Mouse (Mus musculus): ENCODE measurements around the gene Ptprm. TPM values are rescaled to one million over a fixed set of nuclear protein-coding genes. Genes with fewer than 3 reads are reported as not detected.

The Ptprm gene
- polyA plus RNA-seq, 1 experiment from 2014 or later, result 5.7 TPM

DNA sequence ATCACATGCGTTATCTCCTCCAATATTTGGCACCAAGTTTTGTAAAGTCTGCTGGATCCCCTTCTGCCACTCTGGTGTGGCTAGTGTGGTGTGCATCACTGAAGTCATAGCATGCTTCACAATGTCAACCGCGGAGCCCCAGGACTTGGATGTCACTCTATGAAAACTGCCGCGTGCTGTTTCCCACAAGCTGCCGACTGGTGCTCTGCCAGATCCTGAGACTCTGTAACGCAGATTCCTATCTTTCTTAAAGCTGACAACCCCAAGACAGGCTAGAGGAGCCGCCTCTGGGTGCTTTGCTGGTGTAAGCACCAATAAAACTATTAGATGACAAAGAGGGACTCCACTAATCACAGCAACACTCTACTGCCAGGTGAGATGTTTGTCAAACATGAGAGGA, 546.1 kb downstream of the Ptprm start:
- H3K27ac ChIP-seq, result no peak overlapping the region
- no peak overlapping the region for H3K4me3 ChIP-seq
- no peak for ATAC-seq
- no peaks in the 10 kb centered on the region for H3K36me3 ChIP-seq (ENCODE audit: poor library complexity, severe bottlenecking)
- no peak overlapping the region for H3K9ac ChIP-seq
- no peaks in the 10 kb centered on the region for H3K4me1 ChIP-seq
- no peaks in the 10 kb centered on the region for H3K9me3 ChIP-seq (replicated peaks)
- no peak overlapping the region for H3K4me2 ChIP-seq
- 83% methylated on average over 8 of the region's 8 CpGs for WGBS
- H3K27me3 ChIP-seq, result no peaks in the 10 kb centered on the region; the same call in 1 of the 2 replicates

DNA sequence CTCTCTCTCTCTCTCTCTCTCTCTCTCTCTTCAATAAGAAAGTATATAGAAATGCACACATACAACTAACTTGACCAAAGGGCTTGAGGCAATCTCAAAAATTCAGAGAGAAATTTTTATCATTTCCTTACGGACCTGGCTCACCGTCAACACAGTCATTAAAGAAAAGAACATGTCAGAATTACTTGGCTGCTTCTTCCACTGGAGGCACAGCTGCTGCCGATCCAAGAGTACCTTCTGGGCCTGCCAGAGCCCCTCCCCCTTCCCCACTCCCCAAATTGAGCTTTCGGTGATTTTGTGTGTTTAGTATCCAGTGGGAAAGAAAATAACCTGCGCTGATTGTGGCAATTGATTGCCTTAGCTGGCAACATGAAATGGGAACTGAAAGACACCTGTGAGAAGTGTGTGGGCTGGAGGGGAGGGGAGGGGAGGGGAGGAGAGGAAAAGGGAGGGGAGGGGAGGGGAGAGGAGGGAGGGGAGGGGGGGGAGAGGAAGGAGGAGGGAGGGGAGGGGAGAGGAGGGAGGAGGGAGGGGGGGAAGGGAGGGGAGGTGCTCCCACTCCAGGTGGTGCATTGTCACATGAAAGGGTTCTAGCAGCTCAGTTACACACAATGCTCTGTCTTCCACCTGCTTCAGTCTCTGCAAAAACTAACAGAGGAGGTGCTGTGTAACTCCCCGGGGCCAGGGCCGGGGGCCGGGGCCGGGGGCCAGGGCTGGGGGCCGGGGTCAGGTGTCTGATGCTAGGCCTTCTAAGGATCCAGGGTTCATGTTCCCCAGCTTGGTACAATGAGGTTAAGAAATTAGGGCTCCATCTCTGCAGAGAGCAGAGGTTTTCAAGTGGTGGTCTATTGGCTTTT, 552.2 kb downstream of the Ptprm start:
- ATAC-seq, result peak; percentile 58; the same call in 1 of the 2 replicates
- H3K9ac ChIP-seq, result no peak overlapping the region
- H3K27me3 ChIP-seq, result no peaks in the 10 kb centered on the region
- H3K9me3 ChIP-seq (replicated peaks), result no peaks in the 10 kb centered on the region
- H3K4me3 ChIP-seq, result no peak overlapping the region
- no peaks in the 10 kb centered on the region for H3K36me3 ChIP-seq (ENCODE audit: poor library complexity, severe bottlenecking)
- H3K4me1 ChIP-seq, result peaks cover 6% of the 10 kb centered on the region
- WGBS, result 31% methylated on average over 10 of the region's 10 CpGs
- H3K27ac ChIP-seq, result 0 out of 2 replicates have a peak overlapping the region, but pooled peaks have one; percentile 44
- no peak overlapping the region for H3K4me2 ChIP-seq

DNA sequence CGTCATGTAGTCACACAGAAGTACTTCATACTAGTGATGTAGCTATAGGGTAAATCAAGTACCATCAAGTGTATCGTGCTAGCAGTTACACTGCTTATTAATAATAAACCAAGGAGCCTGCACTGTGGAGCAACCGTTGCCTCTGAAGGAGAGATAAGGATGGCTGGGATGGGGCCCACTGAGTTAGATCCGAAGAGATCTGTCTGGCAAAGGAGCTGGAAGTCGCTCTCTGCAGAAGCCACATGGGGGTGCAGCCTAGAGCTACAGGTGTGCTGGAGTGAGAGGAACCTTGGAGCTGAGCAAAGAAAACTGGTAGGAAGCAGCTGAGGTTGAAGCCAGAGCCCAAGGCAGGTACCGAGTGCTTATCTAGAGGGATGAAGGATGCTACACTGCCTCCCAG, 554.0 kb downstream of the Ptprm start:
- Histone ChIP-seq H3K9me3 (replicated peaks) (no peaks in the 10 kb centered on the region), H3K36me3 (ENCODE audit: poor library complexity, severe bottlenecking) (no peaks in the 10 kb centered on the region), H3K9ac (no peak overlapping the region), H3K27ac (no peak overlapping the region), H3K4me1 (peaks cover 6% of the 10 kb centered on the region), H3K4me2 (no peak overlapping the region), H3K27me3 (no peaks in the 10 kb centered on the region), H3K4me3 (no peak overlapping the region)
- ATAC-seq, result no peak
- 94% methylated on average over 6 of the region's 6 CpGs for WGBS

DNA sequence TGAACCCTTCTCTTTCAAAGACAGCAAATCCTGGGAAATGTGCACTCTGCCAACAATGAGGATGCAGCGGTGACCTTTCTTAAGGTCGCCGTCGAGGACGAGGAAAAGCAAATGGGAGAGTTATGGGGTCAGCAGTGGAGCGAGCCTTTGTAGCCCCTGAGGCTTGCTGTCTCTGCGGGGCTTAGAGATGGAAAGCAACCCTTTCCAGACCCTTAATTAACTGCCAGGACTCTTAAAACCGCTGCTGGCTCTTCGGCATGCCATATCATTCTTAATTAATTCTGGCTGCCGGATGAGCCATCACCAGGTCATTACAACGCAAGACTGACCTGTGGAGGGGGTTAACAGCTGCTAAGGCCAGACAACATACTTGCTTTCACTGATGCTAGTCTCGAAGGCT, 568.1 kb downstream of the Ptprm start:
- Histone ChIP-seq H3K4me3 (no peak overlapping the region), H3K36me3 (ENCODE audit: poor library complexity, severe bottlenecking) (no peaks in the 10 kb centered on the region), H3K4me2 (no peak overlapping the region), H3K4me1 (peaks cover 26% of the 10 kb centered on the region), H3K9ac (no peak overlapping the region), H3K27ac (no peak overlapping the region), H3K9me3 (replicated peaks) (no peaks in the 10 kb centered on the region), H3K27me3 (no peaks in the 10 kb centered on the region)
- 24% methylated on average over 12 of the region's 12 CpGs for WGBS
- ATAC-seq, result no peak

DNA sequence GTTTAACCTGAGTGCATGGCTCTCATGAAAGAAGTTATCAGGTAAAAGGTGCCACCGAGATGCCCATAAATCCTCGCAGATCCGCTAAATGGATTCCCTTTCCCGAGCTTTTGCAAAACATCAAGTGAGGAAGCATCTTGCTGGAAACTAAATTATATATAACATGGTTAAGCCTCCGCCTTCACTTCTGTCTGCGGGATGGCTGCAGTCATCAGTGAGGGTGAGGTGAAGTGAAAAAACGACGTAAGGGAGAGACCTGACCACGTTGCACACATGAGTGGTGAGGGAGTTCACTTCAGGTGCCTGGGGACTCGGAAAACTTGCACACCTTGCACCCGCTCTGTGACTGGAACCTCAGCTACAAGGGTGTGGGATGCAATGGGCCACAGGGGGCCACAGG, 568.7 kb downstream of the Ptprm start:
- no peak overlapping the region for H3K4me2 ChIP-seq
- WGBS, result 89% methylated on average over 11 of the region's 11 CpGs
- H3K4me3 ChIP-seq, result no peak overlapping the region
- H3K4me1 ChIP-seq, result peaks cover 26% of the 10 kb centered on the region
- H3K9ac ChIP-seq, result no peak overlapping the region
- no peak overlapping the region for H3K27ac ChIP-seq
- no peaks in the 10 kb centered on the region for H3K36me3 ChIP-seq (ENCODE audit: poor library complexity, severe bottlenecking)
- H3K9me3 ChIP-seq (replicated peaks), result no peaks in the 10 kb centered on the region
- no peaks in the 10 kb centered on the region for H3K27me3 ChIP-seq
- no peak for ATAC-seq

DNA sequence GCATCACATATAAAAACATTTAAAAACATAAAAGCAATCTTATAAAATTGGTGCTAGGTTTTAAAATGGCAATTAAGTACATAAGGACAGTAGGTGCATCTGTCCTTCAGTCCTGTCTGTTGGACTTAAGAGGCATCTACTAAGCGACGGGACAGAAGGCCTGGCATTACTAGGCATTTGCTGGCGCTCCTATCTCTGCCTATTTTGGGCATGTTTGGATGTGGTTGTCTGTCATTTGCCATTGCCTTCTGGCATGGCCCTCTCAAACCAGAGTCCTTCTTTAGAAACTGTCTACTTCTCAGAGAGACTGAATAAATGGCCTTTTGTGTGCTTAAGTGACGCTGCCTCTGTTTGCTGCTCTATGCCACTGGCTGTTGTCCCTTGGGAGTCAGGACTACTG, 570.7 kb downstream of the Ptprm start:
- Histone ChIP-seq H3K9me3 (replicated peaks) (no peaks in the 10 kb centered on the region), H3K4me1 (peaks cover 26% of the 10 kb centered on the region), H3K4me3 (no peak overlapping the region), H3K27ac (no peak overlapping the region), H3K27me3 (no peaks in the 10 kb centered on the region), H3K4me2 (no peak overlapping the region), H3K36me3 (ENCODE audit: poor library complexity, severe bottlenecking) (no peaks in the 10 kb centered on the region), H3K9ac (no peak overlapping the region)
- no peak for ATAC-seq
- 71% methylated on average over 4 of the region's 4 CpGs for WGBS

DNA sequence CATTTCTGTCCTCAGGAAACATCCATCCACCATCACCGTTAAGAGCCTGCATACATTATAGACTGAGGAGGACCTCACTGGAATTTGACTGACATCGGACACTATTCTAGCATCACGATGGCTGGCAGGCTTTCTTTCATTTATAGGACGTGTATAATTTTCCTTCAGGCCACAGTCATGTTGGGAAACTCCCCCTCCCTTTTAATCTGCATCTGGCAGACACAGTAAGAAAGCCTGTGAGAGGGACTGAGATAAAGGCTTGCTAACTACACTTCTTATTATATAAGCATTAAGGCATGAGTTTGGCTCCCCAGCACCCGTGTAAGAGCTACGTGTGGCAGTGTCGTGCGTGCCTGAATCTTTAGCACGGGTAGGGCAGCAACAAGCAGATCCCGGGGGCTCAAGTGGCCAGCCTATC, 571.2 kb downstream of the Ptprm start:
- Histone ChIP-seq H3K4me1 (peaks cover 26% of the 10 kb centered on the region), H3K4me3 (no peak overlapping the region), H3K27me3 (no peaks in the 10 kb centered on the region), H3K9ac (no peak overlapping the region), H3K36me3 (ENCODE audit: poor library complexity, severe bottlenecking) (no peaks in the 10 kb centered on the region), H3K4me2 (peak overlapping the region; percentile 12; the same call in 1 of the 2 replicates), H3K27ac (no peak overlapping the region; the same call in 1 of the 2 replicates), H3K9me3 (replicated peaks) (no peaks in the 10 kb centered on the region)
- WGBS, result 45% methylated on average over 10 of the region's 10 CpGs
- peak; percentile 64; the same call in 1 of the 2 replicates for ATAC-seq

DNA sequence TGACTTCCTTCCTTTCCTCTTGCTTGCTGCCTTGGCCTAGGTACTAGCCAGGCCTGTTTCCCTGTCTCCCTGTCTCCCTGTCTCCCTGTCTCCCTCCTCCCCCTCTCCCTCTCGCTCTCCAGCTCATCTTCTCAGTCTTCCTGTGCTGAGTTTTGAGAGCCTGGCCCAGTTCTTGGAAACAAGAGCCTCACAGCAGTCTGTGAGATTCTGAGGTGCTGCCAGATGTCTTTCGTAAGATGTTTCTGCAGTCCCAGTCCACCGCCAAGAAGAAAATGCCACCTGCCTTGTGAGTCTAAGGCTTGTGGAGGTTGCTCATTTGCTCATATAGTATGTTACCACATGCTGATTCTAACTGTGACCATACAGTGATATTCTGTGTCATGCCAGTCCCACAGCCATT, 572.3 kb downstream of the Ptprm start:
- H3K27me3 ChIP-seq, result no peaks in the 10 kb centered on the region
- no peak overlapping the region for H3K4me3 ChIP-seq
- WGBS, result 79% methylated on average over 3 of the region's 3 CpGs
- ATAC-seq, result no peak
- H3K27ac ChIP-seq, result no peak overlapping the region
- peaks cover 26% of the 10 kb centered on the region for H3K4me1 ChIP-seq
- no peaks in the 10 kb centered on the region for H3K36me3 ChIP-seq (ENCODE audit: poor library complexity, severe bottlenecking)
- H3K9ac ChIP-seq, result no peak overlapping the region
- H3K4me2 ChIP-seq, result no peak overlapping the region
- H3K9me3 ChIP-seq (replicated peaks), result no peaks in the 10 kb centered on the region

DNA sequence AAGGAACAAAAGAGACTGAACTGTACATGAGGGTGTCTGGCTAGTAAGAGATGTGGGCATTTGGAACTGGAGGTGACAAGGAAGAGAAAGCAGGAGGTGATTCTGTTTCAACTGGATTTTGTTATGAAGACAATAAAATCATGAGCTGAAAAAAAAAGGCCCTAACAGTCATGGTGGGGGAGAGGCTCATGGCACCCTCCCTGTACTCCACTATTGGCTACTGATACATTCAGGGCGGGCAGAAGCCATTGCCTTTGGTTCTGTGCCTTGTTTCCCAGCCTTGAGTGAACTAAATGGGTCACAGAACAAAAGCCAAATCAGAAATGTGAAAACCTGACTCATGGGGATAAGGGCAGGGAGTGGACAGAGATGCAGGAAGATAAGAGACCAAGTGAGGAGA, 575.2 kb downstream of the Ptprm start:
- Histone ChIP-seq H3K36me3 (ENCODE audit: poor library complexity, severe bottlenecking) (no peaks in the 10 kb centered on the region), H3K4me3 (no peak overlapping the region), H3K27me3 (no peaks in the 10 kb centered on the region), H3K4me2 (no peak overlapping the region), H3K9me3 (replicated peaks) (no peaks in the 10 kb centered on the region), H3K27ac (no peak overlapping the region), H3K9ac (no peak overlapping the region), H3K4me1 (peaks cover 22% of the 10 kb centered on the region)
- WGBS, result 73% methylated on average over 1 of the region's 1 CpGs
- no peak for ATAC-seq

DNA sequence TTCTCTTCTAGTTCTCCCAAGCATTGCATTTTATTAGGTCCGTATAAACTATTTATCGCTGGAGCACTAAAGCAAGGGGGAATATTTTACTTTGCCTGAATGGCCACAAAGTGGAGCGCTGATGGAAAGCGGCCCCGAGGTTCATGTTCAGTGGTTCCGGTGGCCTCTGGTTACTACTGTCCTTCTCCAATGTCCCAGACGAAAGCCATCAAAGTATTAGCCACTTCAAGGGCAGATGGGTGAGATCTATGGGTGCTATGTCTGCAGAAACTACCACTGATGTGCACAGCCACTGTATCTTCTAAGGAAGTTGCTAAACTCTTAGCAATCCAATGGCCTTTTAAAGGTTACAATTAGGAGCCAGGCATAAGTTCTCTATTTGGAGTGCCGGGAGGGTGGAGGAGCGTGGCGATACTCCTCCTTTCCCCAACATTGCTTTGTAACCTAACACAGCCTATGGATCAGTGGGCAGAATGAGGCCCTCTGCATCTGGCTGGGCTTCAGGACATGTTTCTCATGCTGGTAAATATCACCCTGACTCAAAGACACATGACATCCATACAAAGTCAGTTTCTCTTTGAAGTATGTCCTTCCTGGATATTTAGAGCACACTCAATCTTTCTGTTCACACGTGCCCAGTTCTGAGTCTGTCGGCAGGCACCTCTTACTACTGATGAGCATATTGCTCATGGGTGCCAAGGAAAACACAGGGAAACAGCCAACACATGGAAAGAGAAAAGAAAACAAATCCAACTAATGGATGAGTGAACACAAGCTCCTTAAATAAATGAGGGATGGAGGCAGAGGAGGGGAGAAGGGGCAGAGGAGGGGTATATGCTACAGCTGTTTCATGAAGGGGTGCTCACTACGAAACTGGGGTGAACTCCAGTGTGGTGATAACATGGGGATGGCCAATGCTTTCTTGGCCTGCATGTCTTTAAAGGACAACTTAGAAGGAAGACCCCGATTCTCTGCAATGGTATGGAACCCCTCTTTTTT, 584.6 kb downstream of the Ptprm start:
- no peaks in the 10 kb centered on the region for H3K9me3 ChIP-seq (replicated peaks)
- ATAC-seq, result no peak
- H3K4me2 ChIP-seq, result no peak overlapping the region
- H3K9ac ChIP-seq, result no peak overlapping the region
- 87% methylated on average over 14 of the region's 14 CpGs for whole genome bisulfite sequencing
- H3K27me3 ChIP-seq, result no peaks in the 10 kb centered on the region
- H3K36me3 ChIP-seq (ENCODE audit: poor library complexity, severe bottlenecking), result no peaks in the 10 kb centered on the region
- no peak overlapping the region for H3K27ac ChIP-seq
- H3K4me1 ChIP-seq, result peaks cover 14% of the 10 kb centered on the region
- no peak overlapping the region for H3K4me3 ChIP-seq

DNA sequence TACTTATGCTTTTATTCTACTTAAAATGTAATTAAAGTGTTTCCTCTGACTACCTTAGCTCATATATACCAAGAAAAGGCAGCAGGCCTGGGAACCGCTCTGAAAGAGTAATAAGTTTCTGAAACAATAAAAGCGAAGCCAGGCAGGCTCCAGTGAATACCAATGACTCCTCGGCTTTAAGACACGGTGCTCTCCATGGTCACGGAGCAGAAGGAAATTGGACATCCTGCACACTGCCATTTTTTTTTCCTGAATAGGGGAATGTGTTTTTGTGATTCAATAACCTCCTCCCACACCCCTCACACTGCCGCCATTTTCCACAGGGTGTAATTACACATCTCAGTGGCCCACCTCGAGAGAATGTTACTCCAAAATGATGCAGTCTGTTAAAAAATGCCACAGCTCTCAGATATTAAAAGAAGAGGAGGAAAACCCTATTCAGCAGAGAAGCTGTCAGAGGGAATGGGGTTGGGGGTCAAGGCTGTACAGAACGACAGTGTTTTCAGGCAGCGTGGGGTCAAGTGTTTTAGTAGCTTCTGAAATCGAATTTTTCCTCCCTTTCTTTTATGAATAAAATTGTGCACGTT, 585.5 kb downstream of the Ptprm start:
- peaks cover 14% of the 10 kb centered on the region for H3K4me1 ChIP-seq
- H3K27me3 ChIP-seq, result no peaks in the 10 kb centered on the region
- H3K36me3 ChIP-seq (ENCODE audit: poor library complexity, severe bottlenecking), result no peaks in the 10 kb centered on the region
- no peak overlapping the region for H3K4me3 ChIP-seq
- no peaks in the 10 kb centered on the region for H3K9me3 ChIP-seq (replicated peaks)
- 38% methylated on average over 11 of the region's 11 CpGs for WGBS
- ATAC-seq, result 0 out of 2 replicates have a peak, but pooled peaks have one; percentile 24
- no peak overlapping the region for H3K4me2 ChIP-seq
- H3K27ac ChIP-seq, result no peak overlapping the region
- H3K9ac ChIP-seq, result no peak overlapping the region

DNA sequence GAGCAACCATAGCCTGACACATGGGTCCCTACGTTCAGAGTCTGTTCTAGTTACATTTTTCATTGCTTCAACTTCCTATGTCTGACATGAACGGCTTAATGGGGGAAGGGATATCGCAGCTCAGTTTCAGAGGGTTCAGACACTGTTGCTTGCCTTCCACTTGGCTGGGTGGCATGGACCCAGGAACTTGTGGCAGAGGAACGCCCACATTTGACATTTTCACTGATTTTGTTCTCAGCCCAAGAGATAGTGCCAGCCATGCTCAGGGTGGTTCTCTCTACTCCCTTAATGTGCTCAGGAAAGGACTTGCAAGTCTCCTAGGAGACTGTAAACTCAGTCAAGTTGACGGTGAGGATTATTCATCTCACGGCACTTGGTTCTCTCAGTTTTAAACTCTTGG, 588.1 kb downstream of the Ptprm start:
- 91% methylated on average over 6 of the region's 6 CpGs for WGBS
- Histone ChIP-seq H3K4me1 (peaks cover 25% of the 10 kb centered on the region), H3K9me3 (replicated peaks) (no peaks in the 10 kb centered on the region), H3K4me3 (no peak overlapping the region), H3K36me3 (ENCODE audit: poor library complexity, severe bottlenecking) (no peaks in the 10 kb centered on the region), H3K4me2 (no peak overlapping the region), H3K27me3 (no peaks in the 10 kb centered on the region), H3K27ac (no peak overlapping the region), H3K9ac (no peak overlapping the region)
- no peak for ATAC-seq
